Mouse (Mus musculus) E14TG2a.4 (cell line): ENCODE results near the gene Cyp1a2.

Source experiments
- CTCF ChIP-seq: conservative IDR thresholded peaks from 2 replicates; pipeline ENCODE4 v1.5.1; 2014; ENCODE audit warnings: low read length
- POU5F1 ChIP-seq: IDR thresholded peaks from 2 replicates; pipeline ENCODE4 v1.6.1; 2014; ENCODE audit warnings: low read length, borderline replicate concordance

DNA sequence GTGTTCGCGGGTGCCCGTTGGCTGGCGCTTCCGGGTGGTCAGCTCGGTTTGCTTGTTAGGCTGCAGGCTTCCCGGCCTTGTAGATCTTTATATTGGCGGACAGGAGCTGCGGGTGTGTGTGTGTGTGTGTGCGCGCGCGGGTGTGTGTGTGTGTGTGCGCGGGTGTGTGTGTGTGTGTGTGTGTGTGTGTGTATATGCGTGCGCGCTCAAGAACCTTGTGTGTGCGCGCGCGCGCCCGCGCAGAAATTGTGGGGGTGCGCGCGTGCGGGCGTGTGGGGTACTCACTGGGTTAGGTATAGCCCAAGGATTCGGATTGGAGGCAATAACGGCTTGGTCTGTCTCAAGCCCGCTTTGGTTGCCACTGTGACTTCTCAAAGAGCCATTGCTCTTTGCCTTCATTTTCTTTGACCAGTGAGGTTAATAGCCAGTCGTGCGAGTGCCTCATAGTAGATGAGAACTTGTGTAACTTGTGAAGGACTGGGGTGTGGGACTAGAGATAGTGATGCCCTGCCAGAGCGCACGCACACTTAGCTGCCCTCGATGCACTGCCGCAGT lies 25.3 kb upstream of the Cyp1a2 start:
- TF ChIP-seq CTCF (no peak), POU5F1 (no peak)
